Mouse (Mus musculus): ENCODE data around the gene 2310033P09Rik.

2310033P09Rik gene

DNA sequence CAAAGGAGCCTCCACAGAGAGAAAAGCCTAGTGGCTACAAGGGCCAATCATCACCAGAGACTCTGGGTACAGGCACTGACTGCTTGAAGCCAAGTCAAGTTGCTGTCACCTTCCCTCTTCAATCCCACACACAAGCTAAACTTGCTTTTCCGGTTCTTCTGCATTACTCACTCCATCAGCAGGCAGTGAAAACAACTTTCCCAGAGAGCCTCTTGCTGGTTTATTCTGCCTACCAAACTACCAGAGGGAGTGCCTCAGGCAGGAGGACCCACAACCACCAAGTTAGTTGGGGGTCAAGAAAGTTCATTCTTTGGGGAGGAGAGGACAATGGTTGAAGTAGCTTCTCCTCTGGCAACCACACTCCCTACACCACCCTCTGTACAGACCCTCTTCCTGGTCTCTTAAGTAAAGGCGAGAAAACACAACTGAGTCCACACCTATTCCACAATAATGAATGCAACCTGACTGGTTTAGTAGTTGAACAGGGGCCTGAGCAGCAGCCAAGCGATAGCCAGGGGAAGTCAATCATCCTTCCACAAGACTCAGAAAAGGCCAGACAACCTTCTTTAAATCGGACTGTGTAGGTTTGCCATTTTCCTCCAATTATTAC, 10.4 kb downstream of the 2310033P09Rik start:
- ChIA-PET CTCF (interaction anchor here in 3 of 4 experiments (0.5 to 2.2 kb wide), 20 partner anchors 9 to 254 kb away, joined by 3 to 12 read pairs (median 4); partner anchors contain the start of genes Arf1 (in 1 of the 3) and Zfp867 (in 1 of the 3)), POLR2A (interaction anchor here in 3 of 4 experiments (0.6 to 12.6 kb wide), 18 partner anchors 8 to 287 kb away, joined by 3 to 233 read pairs (median 4); partner anchors contain the start of genes 2310033P09Rik (in 2 of the 3), Iba57 (in 2 of the 3), Mrpl55 (in 2 of the 3) and Arf1 (in 1 of the 3))

DNA sequence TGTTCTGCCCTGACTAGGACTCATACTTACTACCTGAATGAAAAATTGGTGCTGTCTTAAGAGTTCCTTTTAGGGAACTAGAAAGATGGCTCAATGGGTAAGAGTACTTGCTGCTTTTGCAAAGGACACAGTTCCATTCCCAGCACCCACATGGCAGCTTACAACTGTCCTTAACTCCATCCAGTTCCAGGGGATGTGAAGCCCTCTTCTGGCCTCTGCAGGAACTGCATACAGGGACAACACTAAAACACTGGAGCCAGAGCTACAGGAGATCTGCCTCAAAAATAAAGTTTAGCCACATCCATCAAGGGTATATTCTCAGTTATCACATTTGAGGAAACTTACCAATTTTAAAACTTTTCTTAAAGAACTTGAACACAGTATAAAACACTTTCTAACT, 10.9 kb downstream of the 2310033P09Rik start:
- POLR2A ChIA-PET, result interaction anchor here in 3 of 4 experiments (0.5 to 12.6 kb wide), 21 partner anchors 8 to 1423 kb away, joined by 3 to 233 read pairs (median 4); partner anchors contain the start of genes 2310033P09Rik (in 2 of the 3), Iba57 (in 2 of the 3), Mrpl55 (in 2 of the 3) and Arf1 (in 1 of the 3)
- CTCF ChIA-PET, result interaction anchor here (0.5 to 2.2 kb wide), 32 partner anchors 9 to 1198 kb away, joined by 3 to 12 read pairs (median 4); partner anchors contain the start of genes Arf1 (in 1 of the 4), Mrpl55 (in 1 of the 4) and Zfp867 (in 1 of the 4)

DNA sequence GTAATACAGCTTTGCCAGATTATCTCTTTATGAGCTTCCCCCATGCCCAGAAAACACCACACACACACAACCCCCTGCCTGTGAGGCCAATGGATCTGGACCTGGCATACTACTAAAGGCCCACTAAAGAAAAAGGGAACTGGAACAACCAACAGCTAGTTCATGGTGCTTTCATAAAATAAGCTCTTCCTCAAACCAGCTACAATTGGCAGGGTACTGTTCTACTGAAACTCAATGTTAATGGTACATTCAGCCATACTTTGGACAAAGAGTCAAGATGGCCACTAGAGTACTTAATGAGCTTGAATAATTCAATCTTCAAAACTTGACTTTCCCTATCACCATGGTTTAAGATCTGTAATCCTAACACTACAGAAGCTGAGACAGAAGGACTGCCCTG, 13.5 kb downstream of the 2310033P09Rik start:
- ChIA-PET POLR2A (interaction anchor here in 3 of 4 experiments (0.6 to 12.6 kb wide), 20 partner anchors 8 to 317 kb away, joined by 3 to 233 read pairs (median 3); partner anchors contain the start of genes 2310033P09Rik (in 2 of the 3), Mrpl55 (in 2 of the 3), Gjc2 (in 1 of the 3) and Iba57 (in 1 of the 3)), CTCF (interaction anchor here in 2 of 4 experiments (0.5 to 0.6 kb wide), 4 partner anchors 23 to 891 kb away, joined by 3 to 4 read pairs (median 3); partner anchors contain the start of genes Sh3bp5l (in 1 of the 2) and Zfp672 (in 1 of the 2))

DNA sequence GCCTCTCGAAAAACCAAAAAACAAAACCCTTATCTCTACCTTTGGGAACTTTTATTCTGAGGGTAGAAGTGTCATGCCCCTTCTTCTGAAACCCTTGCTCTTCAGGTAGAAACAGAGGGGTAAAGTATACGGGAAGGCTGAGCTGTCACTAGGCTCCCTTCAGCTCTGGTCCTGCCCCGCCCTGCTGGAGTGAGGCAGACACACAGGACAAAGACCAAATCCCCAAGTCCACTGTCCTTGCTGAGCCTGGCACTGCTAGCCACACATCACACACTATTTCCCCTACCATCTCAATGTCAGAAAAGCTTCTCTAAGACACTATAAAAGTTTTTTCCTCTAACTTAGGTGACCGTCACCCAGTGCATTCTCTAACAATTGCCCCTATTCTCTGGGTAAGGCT, 14.2 kb downstream of the 2310033P09Rik start:
- ChIA-PET CTCF (interaction anchor here in 1 of 4 experiments (0.6 kb wide), 1 partner anchor 22 kb away, joined by 3 read pairs; no protein-coding TSS in a partner anchor), POLR2A (interaction anchor here in 3 of 4 experiments (0.5 to 12.6 kb wide), 20 partner anchors 8 to 314 kb away, joined by 3 to 233 read pairs (median 4); partner anchors contain the start of genes 2310033P09Rik (in 2 of the 3), Mrpl55 (in 2 of the 3), Gjc2 (in 1 of the 3) and Iba57 (in 1 of the 3))

DNA sequence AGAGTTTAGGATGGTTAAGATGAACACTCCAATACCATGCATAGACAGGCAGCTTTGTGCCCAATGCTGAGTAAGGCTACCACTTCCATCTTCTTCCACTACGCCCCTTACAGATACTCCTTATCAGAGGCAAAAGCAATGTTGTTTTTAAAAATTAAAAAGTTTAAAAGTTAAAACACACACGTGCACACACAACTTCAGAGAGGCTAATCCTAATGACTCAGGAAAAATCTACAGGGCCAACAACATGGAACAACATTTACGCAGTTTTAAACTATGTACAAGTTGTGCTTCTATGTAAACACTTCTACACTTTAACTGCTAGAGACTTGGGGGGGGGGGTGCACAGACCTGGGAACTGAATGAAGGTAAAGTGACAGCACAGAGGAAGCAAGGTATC, 15.9 kb downstream of the 2310033P09Rik start:
- ChIA-PET CTCF (no interaction called here), POLR2A (interaction anchor here in 3 of 4 experiments (0.6 to 12.6 kb wide), 12 partner anchors 8 to 259 kb away, joined by 3 to 233 read pairs (median 4); partner anchors contain the start of genes 2310033P09Rik (in 2 of the 3) and Mrpl55 (in 2 of the 3))

DNA sequence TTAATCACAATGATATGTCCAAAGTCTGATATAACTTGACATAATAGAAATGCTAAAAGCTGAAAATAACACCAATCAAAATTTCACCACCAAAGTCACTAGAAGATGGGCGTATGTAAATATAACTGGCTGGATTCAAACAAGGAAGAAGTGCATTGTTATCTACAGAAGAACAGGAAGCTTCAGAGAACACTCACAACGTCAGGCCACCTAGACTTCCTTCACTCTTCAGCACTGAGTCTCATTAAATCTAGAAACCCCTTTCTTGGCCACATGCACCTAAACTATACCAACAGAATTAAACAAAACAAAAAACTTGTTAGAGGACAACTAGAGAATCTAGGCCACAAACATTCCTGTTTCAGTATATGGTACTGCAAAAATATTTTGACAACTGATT, 16.3 kb downstream of the 2310033P09Rik start:
- ChIA-PET POLR2A (interaction anchor here in 3 of 4 experiments (0.6 to 12.6 kb wide), 14 partner anchors 8 to 259 kb away, joined by 3 to 233 read pairs (median 4); partner anchors contain the start of genes 2310033P09Rik (in 2 of the 3), Mrpl55 (in 2 of the 3), Iba57 (in 1 of the 3) and Wnt9a (in 1 of the 3)), CTCF (no interaction called here)

DNA sequence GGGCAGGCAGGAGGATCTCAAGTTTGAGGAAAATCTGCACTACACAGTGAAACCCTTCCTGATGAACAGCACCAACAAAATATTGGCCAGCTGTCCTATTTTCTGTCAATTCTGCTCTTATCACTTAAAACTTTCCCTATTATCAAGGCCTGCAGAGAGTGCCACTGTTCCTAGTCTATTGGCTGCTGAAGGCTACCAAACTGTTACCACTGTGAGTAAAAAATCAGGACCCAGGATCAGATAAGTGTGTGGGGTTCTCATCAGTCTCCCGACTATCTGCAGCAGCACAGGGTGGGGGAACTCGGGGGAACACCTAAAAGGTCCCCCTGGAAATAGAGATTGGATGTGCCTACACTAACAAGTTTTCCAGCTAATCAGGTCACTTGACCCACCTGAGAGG, 17.0 kb downstream of the 2310033P09Rik start:
- POLR2A ChIA-PET, result interaction anchor here in 3 of 4 experiments (0.5 to 12.6 kb wide), 13 partner anchors 9 to 347 kb away, joined by 3 to 233 read pairs (median 7); partner anchors contain the start of genes 2310033P09Rik (in 2 of the 3), Wnt9a (in 2 of the 3), Iba57 (in 1 of the 3) and Mrpl55 (in 1 of the 3)

DNA sequence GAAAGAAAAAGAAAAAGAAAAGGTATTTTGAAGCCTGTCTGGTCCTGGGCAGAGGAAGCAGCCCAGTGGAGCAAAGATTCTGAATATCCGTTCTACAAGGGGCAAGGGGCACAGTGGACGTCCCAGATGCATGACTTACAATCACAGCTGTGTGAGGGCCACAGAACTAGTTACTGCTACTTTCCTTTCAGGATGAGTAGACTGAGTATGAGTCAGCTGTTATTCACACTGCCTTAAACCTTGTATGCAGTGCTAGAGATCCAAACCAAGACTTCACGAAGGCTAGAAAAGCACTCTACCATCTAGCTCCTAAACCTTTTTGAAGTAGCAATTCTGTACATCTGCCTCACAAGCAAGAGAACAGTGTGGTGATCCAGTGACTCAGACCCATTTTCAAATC, 18.1 kb downstream of the 2310033P09Rik start:
- CTCF ChIA-PET, result interaction anchor here in 1 of 4 experiments (0.6 kb wide), 1 partner anchor 650 kb away, joined by 3 read pairs; no protein-coding TSS in a partner anchor
- POLR2A ChIA-PET, result interaction anchor here (0.7 to 12.6 kb wide), 16 partner anchors 8 to 300 kb away, joined by 3 to 233 read pairs (median 4); partner anchors contain the start of genes 2310033P09Rik (in 2 of the 4), Iba57 (in 2 of the 4), Mrpl55 (in 1 of the 4) and Wnt9a (in 1 of the 4)

More for the DNA sequence above, 17.0 kb downstream of the 2310033P09Rik start:
- CTCF ChIA-PET, result no interaction called here

DNA sequence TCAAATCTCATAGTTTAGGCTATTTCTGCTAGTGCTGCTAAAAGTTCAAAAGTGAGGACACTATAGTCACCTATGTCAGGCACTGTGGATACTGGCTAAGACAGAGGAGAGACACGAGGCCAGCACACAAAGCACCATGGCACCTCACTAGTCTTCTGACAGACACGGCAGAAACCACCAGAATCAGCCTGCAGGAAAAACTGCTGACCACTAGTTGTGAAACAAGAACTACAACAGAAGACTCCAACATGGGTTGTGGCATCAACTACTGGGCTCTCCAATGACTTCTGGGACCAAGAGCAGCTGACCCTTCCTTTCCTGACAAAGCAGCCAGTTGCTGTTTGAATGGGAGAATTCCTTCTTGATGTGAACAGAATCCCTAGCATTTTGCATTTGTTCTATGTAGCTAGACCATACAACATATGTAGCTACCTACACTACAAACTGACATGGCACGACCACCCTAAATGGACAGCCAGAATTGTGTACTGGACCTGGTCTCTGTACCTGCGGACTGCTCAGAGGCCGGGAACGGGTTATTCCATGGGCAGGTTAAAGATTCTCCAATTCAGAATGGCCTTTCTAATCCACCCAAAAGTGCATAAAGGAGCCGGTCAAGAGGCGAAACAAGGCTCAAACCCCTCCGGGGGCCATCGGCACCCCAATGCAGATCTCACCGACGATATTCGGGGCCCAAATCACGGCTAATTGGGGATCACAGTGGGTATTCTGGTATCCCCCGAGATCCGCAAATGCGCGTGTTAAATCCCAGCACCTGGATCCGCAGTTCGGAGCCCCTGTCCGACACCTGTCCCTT, 18.9 kb downstream of the 2310033P09Rik start:
- POLR2A ChIA-PET, result interaction anchor here (0.5 to 12.6 kb wide), 29 partner anchors 8 to 567 kb away, joined by 3 to 233 read pairs (median 4); partner anchors contain the start of genes 2310033P09Rik (in 3 of the 4), Iba57 (in 2 of the 4), Mrpl55 (in 2 of the 4) and Wnt3a (in 1 of the 4)
- CTCF ChIA-PET, result interaction anchor here in 2 of 4 experiments (0.6 to 0.9 kb wide), 3 partner anchors 8 to 649 kb away, joined by 3 read pairs; no protein-coding TSS in a partner anchor

DNA sequence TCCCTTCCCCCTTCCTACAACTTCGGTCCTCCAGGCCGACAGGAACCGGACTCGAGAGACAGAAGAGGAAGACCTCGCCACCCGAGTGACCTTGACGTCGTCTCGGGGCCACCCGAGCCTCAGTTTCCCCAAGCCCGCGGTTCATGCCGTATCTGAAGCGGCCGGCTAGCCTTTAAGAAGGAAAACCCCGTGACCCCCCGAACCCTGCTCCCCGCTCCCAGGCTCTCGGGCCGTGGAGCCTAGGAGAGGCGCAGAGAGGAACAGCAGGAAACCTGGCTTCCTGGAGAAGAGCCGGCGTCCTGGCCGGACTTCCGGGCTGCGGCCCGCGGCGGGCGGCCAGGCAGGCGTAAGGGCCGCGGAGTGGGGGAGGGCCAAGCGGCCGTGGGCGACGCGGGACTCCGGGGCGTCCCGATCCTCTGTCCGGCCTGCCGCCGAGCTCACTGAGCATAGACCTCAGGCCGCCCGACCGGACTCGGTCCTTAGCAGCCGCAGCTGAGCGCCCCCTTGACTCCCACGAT, 19.5 kb downstream of the 2310033P09Rik start:
- CTCF ChIA-PET, result interaction anchor here in 2 of 4 experiments (0.6 to 0.9 kb wide), 2 partner anchors 9 to 24 kb away, joined by 3 read pairs; no protein-coding TSS in a partner anchor
- POLR2A ChIA-PET, result interaction anchor here (0.5 to 12.6 kb wide), 25 partner anchors 9 to 566 kb away, joined by 3 to 233 read pairs (median 4); partner anchors contain the start of genes 2310033P09Rik (in 3 of the 4), Mrpl55 (in 2 of the 4), Iba57 (in 1 of the 4) and Wnt3a (in 1 of the 4)

DNA sequence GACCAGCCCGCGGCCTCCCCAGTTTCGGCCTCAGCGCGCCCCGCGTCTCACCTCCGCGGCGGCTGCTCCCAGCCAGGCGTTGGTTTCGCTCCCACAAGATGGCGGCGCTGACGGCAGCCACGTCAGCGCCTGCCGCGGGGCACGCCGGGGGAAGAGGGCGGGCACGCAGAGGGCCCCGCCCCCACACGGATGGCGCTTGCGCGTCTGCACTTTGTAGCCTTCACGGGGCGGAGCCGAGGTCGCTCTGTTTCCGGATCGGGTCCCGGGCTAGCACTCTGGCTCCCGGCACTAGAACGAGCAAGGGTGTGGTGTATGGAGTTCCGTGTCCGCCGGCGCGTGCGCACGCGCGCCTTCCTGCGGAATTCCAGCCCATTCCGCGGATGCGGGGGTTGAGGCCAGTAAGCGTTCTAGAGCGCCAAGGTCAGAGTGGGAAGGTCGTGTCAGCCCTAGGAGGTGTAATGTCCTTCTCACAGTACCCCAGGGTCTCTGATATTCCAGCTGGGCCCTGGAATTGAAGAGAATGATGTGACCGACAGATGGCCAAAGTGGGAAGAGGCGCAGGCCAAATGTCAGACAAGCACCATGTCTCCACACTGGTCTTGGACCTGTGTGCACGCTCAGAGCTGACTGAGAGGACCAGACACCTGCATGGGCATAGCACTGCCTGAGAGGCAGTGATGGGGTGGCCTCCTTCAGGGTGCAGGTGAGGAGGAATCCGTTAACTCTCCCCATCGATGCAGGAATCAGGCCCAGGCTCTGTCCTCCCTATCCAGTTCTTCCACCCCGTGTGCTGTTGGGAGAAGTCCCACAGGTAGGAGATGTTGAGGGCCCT, 20.2 kb downstream of the 2310033P09Rik start, which contains the start of gene Arf1:
Gene Arf1 (minus strand): TSS at position 149 of the 832 bp plus-strand sequence.
- ChIA-PET CTCF (interaction anchor here in 3 of 4 experiments (0.6 to 0.9 kb wide), 3 partner anchors 9 to 567 kb away, joined by 3 read pairs; no protein-coding TSS in a partner anchor), POLR2A (interaction anchor here in 3 of 4 experiments (0.6 to 12.6 kb wide), 23 partner anchors 9 to 566 kb away, joined by 3 to 233 read pairs (median 5); partner anchors contain the start of genes 2310033P09Rik (in 3 of the 3), Mrpl55 (in 2 of the 3), Iba57 (in 1 of the 3) and Wnt3a (in 1 of the 3))

DNA sequence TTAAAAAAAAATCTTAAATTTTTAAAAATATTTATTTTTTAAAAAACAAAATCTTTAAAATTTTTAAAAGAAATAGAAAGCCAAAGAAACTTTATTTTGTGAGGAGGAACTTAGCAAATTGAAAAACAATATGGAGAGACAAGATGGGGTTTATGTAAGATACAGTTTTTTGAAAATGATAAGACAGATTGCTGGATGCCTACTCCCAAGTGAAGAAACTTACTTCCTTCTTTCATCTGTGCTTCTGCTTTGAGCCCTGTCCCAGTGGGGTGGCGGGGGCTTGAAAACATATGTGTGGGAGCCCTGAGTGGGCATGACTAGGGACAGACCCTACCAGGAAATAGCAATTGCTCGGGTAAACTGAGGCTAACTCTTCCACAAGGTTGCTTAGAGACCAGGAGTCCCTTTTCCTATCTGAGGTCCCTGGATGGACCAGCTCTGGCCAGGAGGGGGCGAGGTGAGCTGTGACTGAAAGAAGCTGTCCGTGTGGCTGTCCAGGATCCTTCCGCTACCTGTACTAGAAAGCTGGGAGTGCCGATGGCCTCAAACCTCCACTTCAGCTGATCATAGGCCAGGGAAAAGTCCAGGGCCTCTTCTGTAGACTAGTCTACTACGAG, 22.1 kb downstream of the 2310033P09Rik start:
- ChIA-PET CTCF (interaction anchor here (0.6 to 4.0 kb wide), 40 partner anchors 9 to 253 kb away, joined by 3 to 44 read pairs (median 4); partner anchors contain the start of genes Wnt3a (in 2 of the 4), Wnt9a (in 2 of the 4) and Mrpl55 (in 1 of the 4)), POLR2A (interaction anchor here in 3 of 4 experiments (0.6 to 1.8 kb wide), 16 partner anchors 8 to 276 kb away, joined by 3 to 8 read pairs (median 3); partner anchors contain the start of genes Hist3h2a (in 1 of the 3), Trim17 (in 1 of the 3) and Wnt3a (in 1 of the 3))

DNA sequence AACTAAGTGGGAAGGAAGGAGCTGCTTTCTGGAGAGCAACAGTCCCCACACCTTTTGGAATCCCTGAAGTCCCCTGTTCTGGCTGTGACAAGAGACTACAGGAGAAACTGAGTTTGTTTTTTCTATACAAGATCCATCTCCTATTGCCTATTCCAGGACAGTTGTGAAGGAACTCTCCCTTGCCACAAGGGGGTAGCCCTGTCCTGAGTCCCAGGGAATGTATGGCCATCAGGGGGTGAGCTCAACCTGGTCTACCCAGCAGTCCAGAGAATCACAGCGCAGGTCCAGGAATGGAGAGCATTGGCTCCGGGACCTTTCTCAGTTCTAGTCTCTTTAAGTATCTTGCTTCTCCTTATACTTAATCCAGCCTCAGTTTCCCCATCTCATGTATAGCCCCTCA, 24.7 kb downstream of the 2310033P09Rik start:
- ChIA-PET POLR2A (interaction anchor here in 3 of 4 experiments (0.6 to 1.6 kb wide), 7 partner anchors 8 to 219 kb away, joined by 3 to 7 read pairs (median 4); no protein-coding TSS in a partner anchor), CTCF (interaction anchor here in 3 of 4 experiments (0.6 to 4.0 kb wide), 14 partner anchors 14 to 251 kb away, joined by 3 to 43 read pairs (median 4); partner anchors contain the start of gene Wnt3a (in 1 of the 3))

DNA sequence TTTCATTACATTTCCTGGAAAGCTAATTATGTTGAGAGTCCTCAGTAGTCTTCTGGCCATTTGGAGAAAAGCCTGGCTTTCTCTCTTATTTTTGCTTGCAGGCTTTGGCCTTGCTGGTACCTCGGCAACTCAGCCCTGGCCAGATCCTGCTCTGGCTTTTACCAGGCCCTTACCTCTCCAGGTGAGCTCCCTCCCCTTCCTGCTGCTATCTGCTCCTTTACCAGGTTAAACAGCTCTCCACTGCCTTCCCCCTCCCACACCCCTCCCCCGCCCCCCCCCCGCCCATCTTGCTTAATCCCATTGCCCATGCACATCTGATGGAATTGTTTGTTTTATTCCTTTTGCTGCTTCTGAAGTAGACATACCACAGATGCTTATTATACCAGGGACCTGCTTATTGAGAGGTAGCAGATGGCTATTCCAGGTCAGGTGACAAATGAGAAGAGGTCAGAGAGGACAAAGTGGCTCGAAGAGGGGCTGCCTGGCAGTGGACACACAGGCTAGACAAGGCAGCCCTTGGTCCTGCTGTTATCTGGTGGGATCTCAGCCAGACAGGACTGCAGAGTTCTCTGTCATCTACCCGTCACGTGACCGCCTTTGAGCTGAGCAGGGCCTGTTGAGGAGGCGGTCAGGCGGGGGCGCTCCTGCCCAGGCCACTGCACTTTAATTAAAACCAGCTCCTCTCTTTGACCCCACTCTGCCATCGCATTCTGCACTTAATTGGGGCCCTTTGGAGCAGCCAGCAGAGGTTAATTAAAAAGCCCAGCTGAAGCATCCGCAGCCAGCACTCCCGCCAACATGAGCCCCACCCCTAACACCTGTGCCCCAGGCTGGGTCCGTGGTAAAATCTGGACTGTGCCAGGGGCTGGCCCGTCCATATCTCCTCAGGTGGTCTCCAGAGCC, 30.7 kb downstream of the 2310033P09Rik start:
- CTCF ChIA-PET, result interaction anchor here (0.5 to 4.5 kb wide), 47 partner anchors 8 to 1144 kb away, joined by 3 to 53 read pairs (median 5); partner anchors contain the start of genes Wnt3a (in 2 of the 4) and Wnt9a (in 1 of the 4)
- POLR2A ChIA-PET, result interaction anchor here (0.6 to 2.6 kb wide), 25 partner anchors 8 to 1060 kb away, joined by 3 to 9 read pairs (median 4); partner anchors contain the start of genes Arf1 (in 1 of the 4), Mrpl55 (in 1 of the 4), Wnt3a (in 1 of the 4) and Zfp867 (in 1 of the 4)

All from embryonic stem cell, embryonic (primary cell).